Mouse (Mus musculus): ENCODE data around the gene Ccdc12. TPM values are rescaled to one million over a fixed set of nuclear protein-coding genes. Genes with fewer than 3 reads are reported as not detected.
A peak's percentile ranks its signal among the peaks of the same experiment; 100 is the strongest.
"Not testable (repeated sequence)": the region's sequence is repeated elsewhere in the genome, so short reads cannot be mapped to it uniquely, and the experiment has no call there.

Gene Ccdc12
- total RNA-seq, 1 experiment from 2014 or later = 88.7 TPM

DNA sequence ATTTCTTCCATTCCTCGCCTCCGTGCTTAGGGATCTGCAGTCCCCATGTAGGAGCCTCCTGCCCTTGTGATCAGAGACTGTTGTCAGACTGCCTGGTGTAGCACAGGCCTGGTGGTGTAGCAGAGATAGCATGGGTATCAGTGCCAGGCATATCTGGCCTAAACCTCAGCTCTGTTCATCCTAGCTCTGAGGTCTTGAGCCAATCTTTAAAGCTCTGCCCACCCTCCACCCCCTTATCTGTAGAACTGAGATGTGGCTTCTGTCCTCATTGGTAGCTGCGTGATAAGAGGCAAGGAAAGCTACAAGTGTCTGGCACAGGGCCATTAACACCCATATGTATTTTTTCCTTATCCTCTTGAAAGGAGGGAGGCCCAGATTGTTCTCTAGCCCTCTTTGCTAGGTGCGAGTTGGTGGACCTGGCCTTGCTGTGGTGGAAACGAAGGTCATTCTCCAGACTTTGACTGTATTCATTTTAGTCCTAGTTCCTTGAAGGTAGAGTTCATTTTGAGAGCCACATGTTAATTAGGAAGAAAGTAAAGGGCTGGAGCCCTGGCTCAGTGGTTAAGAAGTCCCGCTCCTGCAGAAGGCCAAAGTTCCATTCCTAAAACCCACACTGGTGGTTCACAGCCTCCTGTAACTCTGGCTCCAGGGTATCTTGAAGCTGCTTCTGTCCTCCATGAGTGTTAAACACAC lies 12.4 kb downstream of the Ccdc12 start:
- peak; percentile 49 for ATAC-seq (replicated peaks; ENCODE audit: low read depth, poor library complexity, severe bottlenecking)

- ATAC-seq (replicated peaks; ENCODE audit: low read depth, poor library complexity, severe bottlenecking) = no peak
Observed at GRCm38 (mm10) chr9:110669785-110670184, 13.5 kb downstream of the Ccdc12 start.

GRCm38 (mm10) chr9:110672462-110673106 lies 16.3 kb downstream of the Ccdc12 start:
- peak; percentile 28; the same call in 1 of the 2 replicates for ATAC-seq (replicated peaks; ENCODE audit: low read depth, poor library complexity, severe bottlenecking)

GRCm38 (mm10) chr9:110673107-110673752 lies 16.9 kb downstream of the Ccdc12 start:
- 0 out of 2 replicates have a peak, but pooled peaks have one; percentile 6 for ATAC-seq (replicated peaks; ENCODE audit: low read depth, poor library complexity, severe bottlenecking)

DNA sequence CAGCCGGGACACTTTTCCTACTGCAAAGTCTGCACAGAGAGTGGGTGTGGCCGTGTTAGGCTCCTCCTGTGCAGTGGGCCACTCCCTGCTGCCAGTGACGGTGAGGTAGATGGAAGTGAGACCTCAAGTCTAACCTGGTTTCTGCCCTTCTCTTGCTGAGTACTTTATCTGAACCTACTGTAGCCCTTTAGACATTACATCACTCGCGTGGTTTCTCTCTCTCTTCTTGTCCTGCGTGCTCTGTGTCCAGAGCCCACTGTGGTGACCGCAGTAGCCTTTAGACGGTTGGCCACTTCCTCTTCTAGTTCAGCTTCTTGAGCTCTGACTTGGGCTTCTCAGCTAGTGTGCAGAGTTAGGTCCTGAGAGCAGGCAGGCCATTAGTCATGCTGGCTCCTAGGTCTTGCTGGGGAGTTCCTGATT lies 20.2 kb downstream of the Ccdc12 start:
- ATAC-seq (replicated peaks; ENCODE audit: low read depth, poor library complexity, severe bottlenecking) = peak; percentile 84

DNA sequence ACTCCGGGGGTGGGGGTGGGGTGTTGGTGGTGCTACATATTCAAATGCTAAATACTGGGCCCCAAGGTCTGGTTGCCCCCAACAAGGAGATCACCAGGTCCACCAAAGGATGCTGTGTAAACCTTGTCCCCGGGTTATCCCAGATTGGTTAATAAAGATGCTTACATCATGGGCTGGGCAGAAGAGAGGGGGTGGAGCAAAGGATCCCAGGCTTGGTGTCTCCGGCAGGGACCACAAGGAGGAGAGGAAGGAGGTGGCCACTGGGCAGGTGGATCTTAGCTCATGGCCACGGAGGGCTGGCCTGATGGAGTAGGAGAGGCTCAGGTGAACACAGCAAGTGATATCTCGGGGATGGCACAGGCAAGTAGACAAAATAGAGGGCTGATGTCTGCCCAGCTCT lies 22.6 kb downstream of the Ccdc12 start:
- no peak for ATAC-seq (replicated peaks; ENCODE audit: low read depth, poor library complexity, severe bottlenecking)

DNA sequence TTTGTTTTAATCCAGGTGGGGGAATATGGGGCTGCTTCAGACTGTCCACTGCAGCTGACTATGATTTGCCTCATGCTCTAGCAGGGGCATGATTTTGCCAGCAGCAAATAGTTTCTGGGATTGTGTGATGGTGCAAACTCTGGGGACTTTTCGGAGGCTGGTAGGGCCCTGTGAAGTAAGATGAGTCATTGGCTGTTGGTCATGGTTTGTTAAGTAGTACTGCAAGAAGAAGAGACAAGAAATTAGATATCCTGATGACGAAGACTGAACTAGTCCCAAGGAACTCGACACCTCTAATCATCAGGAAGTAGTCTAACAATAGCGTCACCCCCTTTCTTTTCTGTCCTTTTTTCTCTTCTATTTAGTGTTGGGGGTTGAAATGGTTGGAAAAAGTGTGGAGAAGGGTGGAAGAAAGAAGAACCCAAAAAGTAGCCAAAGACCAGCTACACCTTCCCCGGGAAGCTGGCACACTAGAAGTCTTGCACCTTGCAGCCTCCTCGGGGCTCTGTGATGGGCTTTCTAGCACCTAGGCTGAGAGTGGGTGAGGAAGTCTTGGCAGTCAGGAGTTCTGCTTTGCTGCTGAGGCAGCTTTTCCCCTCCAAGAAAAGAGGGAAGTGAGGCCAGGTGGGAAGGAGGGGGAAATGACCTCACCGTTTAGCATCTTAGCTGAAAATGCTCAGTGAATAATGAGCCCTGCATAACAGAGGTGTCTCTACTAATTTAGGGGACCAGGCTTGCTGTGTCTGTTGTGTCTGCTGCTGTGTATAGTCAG lies 24.6 kb downstream of the Ccdc12 start:
- peak; percentile 14 for ATAC-seq (replicated peaks; ENCODE audit: low read depth, poor library complexity, severe bottlenecking)

DNA sequence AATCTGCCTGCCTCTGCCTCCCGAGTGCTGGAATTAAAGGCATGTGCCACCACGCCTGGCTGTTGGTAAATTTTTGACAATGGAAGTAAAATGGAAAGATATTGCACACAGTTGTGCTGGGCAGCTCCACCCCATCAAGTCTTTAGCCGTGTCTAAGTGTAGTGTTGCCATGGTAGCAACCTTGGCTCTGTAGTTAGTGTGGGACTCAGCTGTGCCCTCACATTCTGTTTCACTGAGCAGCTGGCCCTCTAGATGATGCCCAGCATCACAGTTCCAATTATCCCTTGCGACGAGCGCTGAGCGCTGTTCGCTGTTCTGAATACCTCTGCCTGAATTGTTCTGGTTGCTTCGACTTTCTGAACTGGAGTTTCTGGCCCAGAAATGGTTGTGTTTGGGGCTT lies 25.5 kb downstream of the Ccdc12 start:
- ATAC-seq (replicated peaks; ENCODE audit: low read depth, poor library complexity, severe bottlenecking) = no peak

DNA sequence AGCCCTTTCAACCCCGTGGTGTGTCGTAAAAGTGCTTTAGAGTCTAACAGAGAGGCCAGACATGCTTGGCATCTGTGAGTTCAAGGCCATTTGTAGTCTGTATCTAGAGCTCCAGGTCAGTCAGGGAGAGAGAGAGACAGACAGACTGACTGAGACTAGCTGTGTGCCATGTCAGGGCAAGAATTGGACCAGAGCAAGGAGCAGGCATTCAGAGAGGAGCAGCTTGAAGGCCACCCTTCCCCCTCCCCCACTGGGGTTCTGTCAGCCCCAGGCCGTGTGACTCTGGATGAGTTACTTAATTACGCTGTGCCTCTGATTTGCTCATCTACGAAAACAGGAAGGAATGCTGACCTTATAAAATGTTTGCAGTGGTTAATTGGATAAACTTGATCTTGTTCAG lies 26.0 kb downstream of the Ccdc12 start:
- ATAC-seq (replicated peaks; ENCODE audit: low read depth, poor library complexity, severe bottlenecking) = no peak

DNA sequence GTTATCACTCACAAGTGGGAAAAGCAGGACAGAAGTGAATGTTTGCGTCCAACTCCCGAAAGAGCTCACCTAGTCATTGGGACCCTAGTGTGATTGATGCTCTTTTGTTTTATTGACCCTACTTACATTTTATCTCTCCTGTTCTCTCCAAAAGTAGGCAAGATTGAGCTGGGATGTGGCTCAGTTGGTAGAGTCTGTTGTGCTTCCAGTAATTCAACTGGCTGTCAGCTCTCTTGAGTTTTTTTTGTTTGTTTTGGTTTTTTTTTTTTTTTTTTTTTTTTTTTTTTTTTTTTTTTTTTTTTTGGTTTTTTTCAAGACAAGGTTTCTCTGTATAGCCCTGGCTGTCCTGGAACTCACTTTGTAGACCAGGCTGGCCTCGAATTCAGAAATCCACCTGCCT lies 26.4 kb downstream of the Ccdc12 start:
- not testable (repeated sequence) for ATAC-seq (replicated peaks; ENCODE audit: low read depth, poor library complexity, severe bottlenecking)

DNA sequence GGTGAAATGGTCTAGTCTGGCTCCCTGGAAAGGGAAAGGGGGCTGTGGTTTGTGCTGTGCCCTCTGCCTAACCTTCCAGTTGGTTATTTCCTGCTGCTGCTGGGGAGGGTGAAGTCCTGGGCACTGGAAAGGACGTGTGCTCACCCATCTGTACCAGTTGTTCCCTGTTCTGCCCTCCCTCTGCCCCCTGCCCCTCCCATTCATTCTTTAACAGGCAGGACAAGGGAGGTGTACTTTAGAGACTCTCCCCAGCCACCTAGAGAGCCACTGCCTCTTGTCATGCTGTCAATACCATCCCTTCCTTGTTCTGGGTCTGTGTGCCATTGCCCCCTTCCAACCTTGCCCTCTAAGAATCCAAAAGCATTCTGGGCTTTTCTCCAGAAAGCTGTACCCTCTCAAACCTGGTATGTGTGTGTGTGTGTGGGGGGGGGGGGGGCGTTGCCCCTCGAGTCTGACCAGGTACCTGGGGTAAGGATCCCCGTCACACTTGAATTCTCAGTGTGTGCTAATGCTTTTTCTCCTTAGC lies 27.3 kb downstream of the Ccdc12 start:
- no peak for ATAC-seq (replicated peaks; ENCODE audit: low read depth, poor library complexity, severe bottlenecking)

DNA sequence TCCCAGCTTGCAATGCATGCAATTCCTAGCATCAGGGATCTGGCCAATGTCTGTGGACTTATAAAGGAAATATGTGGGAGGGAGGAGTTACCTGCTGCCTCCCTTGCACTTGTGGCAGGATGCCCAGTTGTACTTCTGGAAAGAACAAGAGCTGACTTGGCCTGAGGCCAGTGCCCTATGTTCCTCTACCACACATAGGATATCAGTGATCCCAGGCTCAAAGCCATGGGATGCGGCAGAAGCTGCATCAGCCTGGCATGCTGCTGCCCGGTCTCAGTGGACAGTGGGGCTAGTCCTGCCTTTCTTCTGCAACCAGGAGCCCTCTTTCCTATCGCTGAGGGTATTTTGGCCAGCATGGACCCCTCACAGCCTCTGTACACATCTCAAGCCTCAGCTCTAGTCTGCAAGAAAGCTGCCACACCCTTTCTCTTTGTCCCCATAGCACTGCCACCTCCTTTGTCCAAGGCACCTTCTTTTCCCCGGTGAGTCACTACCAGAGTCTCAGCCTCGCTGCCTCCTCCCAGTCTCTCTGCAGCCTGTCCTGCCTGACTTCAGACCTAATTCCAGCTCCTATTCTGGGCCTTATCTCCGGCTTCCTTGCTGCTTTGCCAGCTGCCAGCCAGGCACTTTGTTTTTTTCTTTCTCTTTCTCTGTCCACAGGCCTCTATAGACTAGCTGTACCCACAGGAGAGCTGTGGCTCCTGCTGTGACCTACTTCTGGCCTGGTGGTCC lies 28.0 kb downstream of the Ccdc12 start:
- 0 out of 2 replicates have a peak, but pooled peaks have one; percentile 10 for ATAC-seq (replicated peaks; ENCODE audit: low read depth, poor library complexity, severe bottlenecking)

- ATAC-seq (replicated peaks; ENCODE audit: low read depth, poor library complexity, severe bottlenecking) = no peak
Observed at GRCm38 (mm10) chr9:110685187-110685586, 28.9 kb downstream of the Ccdc12 start.

DNA sequence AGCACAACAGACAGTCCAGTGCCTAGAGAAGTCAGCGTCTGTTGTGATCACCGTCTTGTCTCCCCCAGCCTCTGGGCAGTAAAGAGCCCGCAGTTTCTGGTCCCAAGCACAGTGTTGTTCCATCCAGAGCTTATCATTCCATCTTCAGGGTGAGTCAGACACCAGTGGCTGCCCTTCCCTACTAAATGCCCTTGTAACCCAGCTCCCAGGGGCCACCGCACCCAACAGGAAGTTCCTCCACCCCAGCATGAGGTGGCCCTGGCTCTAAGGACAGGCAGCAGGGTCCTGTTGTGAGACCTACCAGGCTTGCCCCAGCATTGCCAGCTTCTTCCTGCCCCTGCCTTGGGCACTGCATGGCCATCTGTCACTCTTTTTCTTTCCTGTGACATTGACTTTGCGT lies 29.3 kb downstream of the Ccdc12 start:
- ATAC-seq (replicated peaks; ENCODE audit: low read depth, poor library complexity, severe bottlenecking) = peak; percentile 59

DNA sequence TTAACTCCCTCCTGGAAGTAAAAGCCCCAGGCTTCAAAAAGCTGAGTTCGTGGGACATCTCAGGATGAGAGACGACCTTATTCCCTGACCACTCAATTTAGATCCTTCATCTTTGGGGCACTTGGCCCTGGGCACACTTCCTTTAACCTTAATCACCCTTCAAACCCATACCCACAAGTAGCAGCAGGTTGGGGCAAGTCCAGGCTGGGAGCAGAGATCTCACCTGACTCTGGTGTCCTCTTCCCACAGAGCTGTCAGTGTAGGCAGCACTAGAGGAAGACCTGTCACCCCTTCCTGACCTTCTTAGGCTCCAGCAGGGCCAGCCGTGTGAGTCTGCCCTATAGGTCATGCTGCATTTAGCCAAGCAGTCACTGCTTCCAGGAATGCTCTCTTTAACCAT lies 30.2 kb downstream of the Ccdc12 start:
- no peak for ATAC-seq (replicated peaks; ENCODE audit: low read depth, poor library complexity, severe bottlenecking)

- ATAC-seq (replicated peaks; ENCODE audit: low read depth, poor library complexity, severe bottlenecking) = no peak
Observed at GRCm38 (mm10) chr9:110687061-110687460, 30.8 kb downstream of the Ccdc12 start.

- ATAC-seq (replicated peaks; ENCODE audit: low read depth, poor library complexity, severe bottlenecking) = no peak
Observed at GRCm38 (mm10) chr9:110687846-110688245, 31.5 kb downstream of the Ccdc12 start.

- ATAC-seq (replicated peaks; ENCODE audit: low read depth, poor library complexity, severe bottlenecking) = no peak
Observed at GRCm38 (mm10) chr9:110689261-110689779, 33.0 kb downstream of the Ccdc12 start.

GRCm38 (mm10) chr9:110695165-110695755 lies 39.0 kb downstream of the Ccdc12 start:
- ATAC-seq (replicated peaks; ENCODE audit: low read depth, poor library complexity, severe bottlenecking) = no peak

Measured in common myeloid progenitor, adult 5-6 weeks (primary cell).